Mouse (Mus musculus) cerebellum, adult 2 months (tissue): ENCODE measurements around the gene H2al1a. TPM values are rescaled to one million over a fixed set of nuclear protein-coding genes. Genes with fewer than 3 reads are reported as not detected.
"Not testable (repeated sequence)": the region's sequence is repeated elsewhere in the genome, so short reads cannot be mapped to it uniquely, and the experiment has no call there.

Experiments used
- DNase-seq, 2 experiments: peaks; one replicate each; pipeline ENCODE4 v3.0.0; 2021
- H3K27ac ChIP-seq: fragments of 200-500 bp; 2 replicates; pipeline ENCODE4 v1.5.1; 2012; ENCODE audit warnings: low read length, control low read depth, inconsistent platforms; ENCODE audit not compliant: insufficient read depth
- H3K27me3 ChIP-seq: fragments of 200-500 bp; 2 replicates; pipeline ENCODE4 v1.6.1; 2012; ENCODE audit warnings: inconsistent platforms, mild to moderate bottlenecking, low read length, moderate library complexity; ENCODE audit not compliant: control insufficient read depth, insufficient read depth
- H3K4me1 ChIP-seq: fragments of 200-500 bp; 2 replicates; pipeline ENCODE4 v1.6.1; 2011; ENCODE audit warnings: low read length; ENCODE audit not compliant: control insufficient read depth, insufficient read depth
- H3K4me3 ChIP-seq: fragments of 200-500 bp; replicated peaks from 2 replicates; pipeline ENCODE3; 2011; ENCODE audit warnings: mild to moderate bottlenecking, low read depth, low read length, control low read depth; ENCODE audit not compliant: insufficient read depth
- CTCF ChIP-seq: fragments of 200-500 bp; IDR thresholded peaks from 2 replicates; pipeline ENCODE4 v1.5.1; 2011; ENCODE audit warnings: low read depth, mild to moderate bottlenecking, control low read depth, low read length, moderate library complexity, borderline replicate concordance; ENCODE audit not compliant: insufficient read depth
- POLR2A ChIP-seq: fragments of 200-500 bp; IDR thresholded peaks from 2 replicates; pipeline ENCODE4 v1.6.1; 2011; ENCODE audit warnings: low read length, control low read depth, borderline replicate concordance; ENCODE audit not compliant: insufficient read depth
- WGBS: fragments of 180-500 bp; shearing (Covaris S2); methylation state at CpG from one replicate; pipeline ENCODE4 v1.1.7; 2018; 5-methylcytosine and 5-hydroxymethylcytosine counted together
- polyA plus RNA-seq: library from polyadenylated mRNA; depleted of rRNA; stranded (reverse); fragments of >200 nt; gene quantifications from 2 replicates; pipeline ENCODE4 v1.2.3, GENCODE M21; 2012; rRNA removed

H2al1a gene
- polyA plus RNA-seq, 1 experiment = not detected

- not testable (repeated sequence) for H3K4me1 ChIP-seq, H3K4me3 ChIP-seq, H3K27me3 ChIP-seq, DNase-seq, H3K27ac ChIP-seq
- no CpG with 5 or more reads among the region's 5 CpGs for WGBS
Measured at GRCm38 (mm10) chrX:11324359-11324758, 25.3 kb downstream of the H2al1a start, which contains the start of gene H2al1i. Gene H2al1i, plus strand, starts transcription at chrX:11324659.

GRCm38 (mm10) chrX:11327522-11327921 lies 28.5 kb downstream of the H2al1a start, which contains the start of gene H2al1j:
Gene H2al1j, plus strand, starts transcription at chrX:11327822.
- DNase-seq, H3K27ac ChIP-seq, H3K4me1 ChIP-seq, H3K4me3 ChIP-seq, H3K27me3 ChIP-seq: not testable (repeated sequence)
- 80% methylated on average over 2 of the region's 2 CpGs for WGBS

GRCm38 (mm10) chrX:11345762-11346161 lies 46.7 kb downstream of the H2al1a start:
- 42% methylated on average over 9 of the region's 9 CpGs for WGBS
- Histone ChIP-seq H3K27ac (no peak overlapping the region), H3K4me1 (no peaks in the 10 kb centered on the region), H3K4me3 (no peak overlapping the region), H3K27me3 (no peaks in the 10 kb centered on the region)
- TF ChIP-seq POLR2A = no peak
- no peak for TF ChIP-seq CTCF
- DNase-seq = peak; percentile 19 to 25

GRCm38 (mm10) chrX:11346756-11347155 lies 47.7 kb downstream of the H2al1a start:
- Histone ChIP-seq H3K4me1 (no peaks in the 10 kb centered on the region), H3K27me3 (no peaks in the 10 kb centered on the region), H3K27ac (no peak overlapping the region), H3K4me3 (no peak overlapping the region)
- WGBS = 33% methylated on average over 3 of the region's 3 CpGs
- peak; percentile 31 to 46 for DNase-seq
- TF ChIP-seq CTCF = no peak
- TF ChIP-seq POLR2A = no peak

Other genes starting within 250 kb of the H2al1a start
- not detected in 2 replicates for gene H2al1b, start 3.2 kb downstream of the H2al1a start, polyA plus RNA-seq
- gene H2al1c, start 6.4 kb downstream of the H2al1a start, polyA plus RNA-seq = not detected in 2 replicates
- not detected in 2 replicates for gene H2al1d, start 9.6 kb downstream of the H2al1a start, polyA plus RNA-seq
- not detected in 2 replicates for gene H2al1e, start 12.7 kb downstream of the H2al1a start, polyA plus RNA-seq
- gene H2al1f, start 15.9 kb downstream of the H2al1a start, polyA plus RNA-seq = not detected in 2 replicates
- not detected in 2 replicates for gene H2al1g, start 19.0 kb downstream of the H2al1a start, polyA plus RNA-seq
- not detected in 2 replicates for gene H2al1h, start 22.2 kb downstream of the H2al1a start, polyA plus RNA-seq
- not detected in 2 replicates for gene H2al1i, start 25.4 kb downstream of the H2al1a start, polyA plus RNA-seq
- not detected in 2 replicates for gene H2al1j, start 28.6 kb downstream of the H2al1a start, polyA plus RNA-seq